In genomic region chr5:5300998-5301397, GRCm38 (mm10) we compare ENCODE assay signal across 9 mouse cellular contexts.
"Had no signal": no experiment of that assay in that cellular context is flagged by ENCODE, and none has a peak within 500 bp of the region (broad histone marks: within the 10 kb centered on the region; RNA-seq: fewer than 3 reads in every experiment).

No protein-coding gene starts in this region.

- ATAC-seq: lung, postnatal 0 days had no signal

- DNase-seq: liver, postnatal 0 days; lung, adult 2 months; lung, postnatal 14 days; midbrain, embryonic 14.5 days; right cerebral cortex, postnatal 14 days; thymus, adult 2 months; thymus, postnatal 25 days; thymus, postnatal 4 days had no signal
